Mouse (Mus musculus): Measurements from ENCODE around the gene Sf1. TPM values are rescaled to one million over a fixed set of nuclear protein-coding genes. Genes with fewer than 3 reads are reported as not detected.

Gene Sf1
- polyA plus RNA-seq, 1 experiment from 2014 or later = 81.4 TPM

GRCm38 (mm10) chr19:6399285-6400095 lies 36.0 kb downstream of the Sf1 start, which contains the start of gene Rasgrp2:
Rasgrp2 (plus strand) TSS chr19:6399340.
- Histone ChIP-seq H3K4me1 (ENCODE audit: control insufficient read depth, insufficient read depth, low read depth, low read length) (peaks cover 24% of the 10 kb centered on the region), H3K9me3 (ENCODE audit: control insufficient read depth, low read length) (no peaks in the 10 kb centered on the region), H3K36me3 (ENCODE audit: control insufficient read depth, insufficient read depth, low read length) (no peaks in the 10 kb centered on the region), H3K9ac (ENCODE audit: low read depth, low read length) (peak within 1 kb of the TSS; percentile 86), H3K27ac (ENCODE audit: low read depth, low read length) (peak within 1 kb of the TSS; percentile 87), H3K27me3 (replicated peaks; ENCODE audit: control insufficient read depth, insufficient read depth, low read length) (no peaks in the 10 kb centered on the region), H3K4me3 (ENCODE audit: low read length) (peak within 1 kb of the TSS; percentile 73), H3K4me2 (ENCODE audit: low read length) (peak within 1 kb of the TSS; percentile 99)
- 0 out of 2 replicates have a peak, but pooled peaks have one; percentile 18 for ATAC-seq
- WGBS = under 1% methylated on average over 68 of the region's 87 CpGs

DNA sequence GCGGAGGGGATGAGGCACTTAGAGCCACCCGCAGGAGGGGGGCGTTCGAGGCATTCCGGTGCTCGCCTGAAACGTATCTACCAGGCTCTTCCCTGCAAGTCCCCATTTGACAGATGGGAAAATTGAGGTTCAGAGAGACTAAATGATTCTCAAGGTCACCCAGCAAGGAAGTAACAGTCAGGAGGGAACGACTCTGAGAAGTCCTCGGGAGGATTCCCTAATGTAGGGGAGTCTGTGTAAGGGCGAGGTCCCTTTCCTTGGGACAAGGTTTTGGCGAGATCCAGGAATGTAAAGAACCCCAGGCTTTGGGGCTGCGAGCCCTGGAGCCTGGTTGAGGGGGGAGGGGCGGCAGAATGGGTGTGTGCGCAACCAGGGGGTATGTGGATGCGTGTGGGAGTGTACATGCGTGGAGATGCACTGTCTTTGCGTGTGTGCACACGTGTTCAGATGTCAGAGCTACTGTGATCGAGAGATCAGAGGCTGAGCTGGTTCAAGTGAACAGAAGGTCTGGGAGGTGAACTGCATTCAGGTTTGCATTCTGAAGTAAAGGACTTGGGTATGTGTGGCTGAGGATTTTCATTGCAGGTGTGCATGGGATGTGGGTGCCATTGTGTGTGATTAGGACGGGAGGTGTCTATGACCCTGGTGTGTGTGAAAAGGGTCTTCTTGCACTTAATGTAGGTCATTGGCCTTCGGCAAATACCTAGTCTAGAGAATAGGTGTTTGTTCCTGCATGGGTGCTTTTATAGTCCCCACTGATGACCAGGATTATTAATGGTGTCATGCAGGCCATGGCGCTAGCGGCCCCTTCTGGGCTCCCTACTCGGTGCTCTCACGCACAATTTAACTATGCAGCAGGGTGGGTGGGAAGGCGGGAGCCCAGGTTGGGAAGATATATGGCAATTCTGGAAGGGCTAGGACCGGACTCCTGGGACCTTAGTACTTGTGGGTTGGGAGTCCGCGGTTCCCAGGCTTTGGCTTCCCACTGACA lies 36.9 kb downstream of the Sf1 start:
- WGBS = 3% methylated on average over 29 of the region's 29 CpGs
- H3K27ac ChIP-seq (ENCODE audit: low read depth, low read length) = peak overlapping the region; percentile 87; the same call in 1 of the 2 replicates
- peaks cover 24% of the 10 kb centered on the region for H3K4me1 ChIP-seq (ENCODE audit: control insufficient read depth, insufficient read depth, low read depth, low read length)
- H3K36me3 ChIP-seq (ENCODE audit: control insufficient read depth, insufficient read depth, low read length) = 0 out of 2 replicates have a peak, but pooled peaks cover 2% of the 10 kb centered on the region
- H3K4me2 ChIP-seq (ENCODE audit: low read length) = peak overlapping the region; percentile 99
- no peaks in the 10 kb centered on the region for H3K9me3 ChIP-seq (ENCODE audit: control insufficient read depth, low read length)
- ATAC-seq = peak; percentile 21
- H3K4me3 ChIP-seq (ENCODE audit: low read length) = peak overlapping the region; percentile 73
- peak overlapping the region; percentile 86 for H3K9ac ChIP-seq (ENCODE audit: low read depth, low read length)
- no peaks in the 10 kb centered on the region for H3K27me3 ChIP-seq (replicated peaks; ENCODE audit: control insufficient read depth, insufficient read depth, low read length)

DNA sequence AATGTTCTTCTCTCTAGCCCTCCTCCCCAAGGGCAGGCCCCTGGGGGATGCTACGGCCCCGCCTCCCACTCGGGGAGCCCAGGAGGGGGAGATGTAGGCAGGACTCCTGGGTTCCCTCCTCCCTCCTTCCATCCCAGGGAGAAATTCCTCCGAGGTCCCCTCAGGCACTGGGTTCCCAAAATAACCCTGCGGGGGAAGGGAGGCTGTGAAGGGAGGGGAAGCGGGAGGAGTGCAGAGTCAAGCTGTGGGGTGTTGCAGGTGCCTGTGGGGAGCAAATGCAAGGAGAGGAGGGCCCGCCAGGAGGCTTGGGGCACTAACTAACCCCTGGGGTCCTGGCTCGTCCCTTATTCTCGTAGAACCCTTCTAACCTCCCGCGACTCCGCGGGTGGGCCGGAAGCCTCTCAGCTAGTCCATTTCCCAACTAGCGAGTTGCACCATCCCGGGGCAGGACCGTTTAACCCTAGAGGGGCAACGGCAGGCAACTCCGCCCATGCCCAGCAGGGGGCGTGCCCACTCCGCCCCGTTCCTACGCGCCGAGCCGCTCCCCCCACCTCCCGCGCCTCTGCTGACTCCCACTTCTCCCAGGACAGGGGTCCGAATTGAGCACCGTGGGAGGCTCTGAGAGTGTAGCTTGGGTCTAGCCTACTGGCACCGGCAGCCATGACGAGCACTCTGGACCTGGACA lies 37.8 kb downstream of the Sf1 start:
- no peaks in the 10 kb centered on the region for H3K9me3 ChIP-seq (ENCODE audit: control insufficient read depth, low read length)
- under 1% methylated on average over 32 of the region's 32 CpGs for WGBS
- no peaks in the 10 kb centered on the region for H3K27me3 ChIP-seq (replicated peaks; ENCODE audit: control insufficient read depth, insufficient read depth, low read length)
- 0 out of 2 replicates have a peak, but pooled peaks cover 3% of the 10 kb centered on the region for H3K36me3 ChIP-seq (ENCODE audit: control insufficient read depth, insufficient read depth, low read length)
- H3K9ac ChIP-seq (ENCODE audit: low read depth, low read length) = peak overlapping the region; percentile 86
- peaks cover 24% of the 10 kb centered on the region for H3K4me1 ChIP-seq (ENCODE audit: control insufficient read depth, insufficient read depth, low read depth, low read length)
- H3K27ac ChIP-seq (ENCODE audit: low read depth, low read length) = no peak overlapping the region
- peak overlapping the region; percentile 73 for H3K4me3 ChIP-seq (ENCODE audit: low read length)
- peak overlapping the region; percentile 99 for H3K4me2 ChIP-seq (ENCODE audit: low read length)
- no peak for ATAC-seq

DNA sequence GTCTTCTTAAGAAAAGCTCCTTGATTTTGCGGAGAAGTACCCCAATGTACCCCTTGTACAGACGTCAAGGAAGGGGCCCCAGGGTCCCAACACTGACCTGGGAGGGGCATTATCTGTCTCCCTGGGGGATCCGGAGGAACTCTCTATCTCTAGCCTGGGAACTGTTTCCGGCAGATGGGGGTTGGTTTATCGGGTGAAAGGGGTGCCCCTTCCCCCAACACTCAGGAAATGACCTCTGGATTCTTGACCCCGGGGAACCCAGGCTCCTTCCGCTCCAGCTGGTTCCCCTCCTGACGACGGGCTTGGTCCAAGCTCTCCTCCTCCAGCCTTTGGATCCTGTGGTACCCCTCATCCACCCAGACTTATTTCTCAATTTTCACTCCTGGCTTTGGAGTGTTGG lies 38.5 kb downstream of the Sf1 start:
- WGBS = 11% methylated on average over 9 of the region's 9 CpGs
- no peak for ATAC-seq
- H3K9me3 ChIP-seq (ENCODE audit: control insufficient read depth, low read length) = no peaks in the 10 kb centered on the region
- H3K27me3 ChIP-seq (replicated peaks; ENCODE audit: control insufficient read depth, insufficient read depth, low read length) = no peaks in the 10 kb centered on the region
- peak overlapping the region; percentile 73 for H3K4me3 ChIP-seq (ENCODE audit: low read length)
- peaks cover 24% of the 10 kb centered on the region for H3K4me1 ChIP-seq (ENCODE audit: control insufficient read depth, insufficient read depth, low read depth, low read length)
- H3K4me2 ChIP-seq (ENCODE audit: low read length) = peak overlapping the region; percentile 99
- no peak overlapping the region for H3K27ac ChIP-seq (ENCODE audit: low read depth, low read length)
- H3K36me3 ChIP-seq (ENCODE audit: control insufficient read depth, insufficient read depth, low read length) = 0 out of 2 replicates have a peak, but pooled peaks cover 3% of the 10 kb centered on the region
- H3K9ac ChIP-seq (ENCODE audit: low read depth, low read length) = peak overlapping the region; percentile 86

DNA sequence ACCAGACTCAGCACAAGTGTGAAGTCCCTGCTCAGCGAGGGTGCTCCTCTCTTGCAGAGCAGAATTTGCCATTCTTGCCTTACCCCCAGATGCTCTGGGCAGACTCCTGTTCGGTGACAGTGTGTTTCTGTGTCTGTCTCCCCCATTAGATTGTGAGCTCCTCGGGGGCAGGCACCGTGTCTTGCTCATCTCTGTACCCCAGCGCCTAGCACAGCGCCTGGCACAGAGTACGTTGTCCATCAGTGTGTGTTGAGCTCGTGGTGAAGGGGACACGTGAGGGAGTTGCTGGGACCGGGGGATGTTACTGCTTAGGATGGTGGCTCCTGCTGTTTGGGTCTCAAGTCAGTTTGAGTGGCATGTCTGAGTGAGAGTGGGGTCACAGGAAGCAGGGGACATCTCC lies 40.4 kb downstream of the Sf1 start:
- no peaks in the 10 kb centered on the region for H3K9me3 ChIP-seq (ENCODE audit: control insufficient read depth, low read length)
- 0 out of 2 replicates have a peak, but pooled peaks cover 3% of the 10 kb centered on the region for H3K36me3 ChIP-seq (ENCODE audit: control insufficient read depth, insufficient read depth, low read length)
- 73% methylated on average over 10 of the region's 10 CpGs for WGBS
- H3K4me1 ChIP-seq (ENCODE audit: control insufficient read depth, insufficient read depth, low read depth, low read length) = peaks cover 24% of the 10 kb centered on the region
- H3K27me3 ChIP-seq (replicated peaks; ENCODE audit: control insufficient read depth, insufficient read depth, low read length) = no peaks in the 10 kb centered on the region
- no peak overlapping the region for H3K9ac ChIP-seq (ENCODE audit: low read depth, low read length)
- no peak overlapping the region for H3K27ac ChIP-seq (ENCODE audit: low read depth, low read length)
- H3K4me3 ChIP-seq (ENCODE audit: low read length) = no peak overlapping the region
- no peak overlapping the region for H3K4me2 ChIP-seq (ENCODE audit: low read length)
- no peak for ATAC-seq

GRCm38 (mm10) chr19:6405433-6405832 lies 41.9 kb downstream of the Sf1 start:
- Histone ChIP-seq H3K9me3 (ENCODE audit: control insufficient read depth, low read length) (no peaks in the 10 kb centered on the region), H3K27me3 (replicated peaks; ENCODE audit: control insufficient read depth, insufficient read depth, low read length) (no peaks in the 10 kb centered on the region), H3K27ac (ENCODE audit: low read depth, low read length) (no peak overlapping the region), H3K4me3 (ENCODE audit: low read length) (no peak overlapping the region), H3K4me2 (ENCODE audit: low read length) (no peak overlapping the region), H3K36me3 (ENCODE audit: control insufficient read depth, insufficient read depth, low read length) (peaks cover 3% of the 10 kb centered on the region; the same call in 1 of the 2 replicates), H3K9ac (ENCODE audit: low read depth, low read length) (no peak overlapping the region), H3K4me1 (ENCODE audit: control insufficient read depth, insufficient read depth, low read depth, low read length) (peaks cover 19% of the 10 kb centered on the region)
- ATAC-seq = no peak
- WGBS = 63% methylated on average over 10 of the region's 10 CpGs

DNA sequence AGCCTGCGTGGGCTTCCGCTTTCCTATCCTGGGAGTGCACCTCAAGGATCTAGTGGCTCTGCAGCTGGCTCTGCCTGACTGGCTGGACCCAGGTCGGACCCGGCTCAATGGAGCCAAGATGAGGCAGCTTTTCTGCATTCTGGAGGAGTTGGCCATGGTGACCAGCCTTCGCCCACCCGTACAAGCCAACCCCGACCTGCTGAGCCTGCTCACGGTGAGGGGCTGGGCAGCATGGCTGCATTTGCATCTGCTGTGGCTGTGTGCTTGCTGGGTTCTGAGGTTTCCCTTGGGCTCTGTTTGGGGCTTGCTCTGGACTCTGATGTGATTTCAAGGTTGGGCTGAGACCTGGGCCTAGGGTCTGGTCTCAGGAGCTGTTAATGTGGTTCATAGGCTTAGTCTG lies 43.6 kb downstream of the Sf1 start:
- Histone ChIP-seq H3K4me3 (ENCODE audit: low read length) (no peak overlapping the region), H3K27me3 (replicated peaks; ENCODE audit: control insufficient read depth, insufficient read depth, low read length) (no peaks in the 10 kb centered on the region), H3K36me3 (ENCODE audit: control insufficient read depth, insufficient read depth, low read length) (peaks cover 3% of the 10 kb centered on the region; the same call in 1 of the 2 replicates), H3K4me1 (ENCODE audit: control insufficient read depth, insufficient read depth, low read depth, low read length) (peaks cover 2% of the 10 kb centered on the region; the same call in 1 of the 2 replicates), H3K27ac (ENCODE audit: low read depth, low read length) (no peak overlapping the region), H3K4me2 (ENCODE audit: low read length) (no peak overlapping the region), H3K9ac (ENCODE audit: low read depth, low read length) (no peak overlapping the region), H3K9me3 (ENCODE audit: control insufficient read depth, low read length) (no peaks in the 10 kb centered on the region)
- 66% methylated on average over 8 of the region's 8 CpGs for WGBS
- no peak for ATAC-seq

DNA sequence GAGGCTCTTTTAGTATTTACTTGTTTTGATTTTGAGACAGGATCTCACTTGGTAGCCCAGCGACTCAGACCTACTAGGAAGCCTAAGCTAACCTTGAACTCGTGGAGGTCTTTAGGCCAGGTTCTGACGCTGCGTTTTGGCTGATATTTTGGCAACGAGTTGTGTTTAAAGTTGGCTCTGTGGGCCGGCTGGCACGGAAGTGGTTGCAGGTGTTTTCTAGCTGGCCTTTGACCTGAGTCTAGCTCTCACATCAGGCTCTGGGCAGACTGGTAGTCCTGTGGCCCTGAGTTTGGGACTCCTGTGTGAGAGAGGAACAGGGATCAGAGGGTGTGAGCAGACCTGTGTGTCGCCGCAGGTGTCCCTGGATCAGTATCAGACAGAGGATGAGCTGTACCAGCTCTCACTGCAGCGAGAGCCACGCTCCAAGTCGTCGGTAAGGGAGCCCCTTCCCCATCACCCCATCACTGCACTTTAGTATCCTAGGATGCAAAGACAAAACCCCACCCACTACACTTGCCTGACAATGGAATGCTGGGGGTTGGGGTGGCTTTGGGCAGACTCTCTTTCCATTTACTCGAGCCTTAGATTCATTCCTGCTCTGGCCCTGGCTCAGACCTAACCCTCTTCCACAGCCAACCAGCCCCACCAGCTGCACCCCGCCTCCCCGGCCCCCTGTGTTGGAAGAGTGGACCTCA lies 44.5 kb downstream of the Sf1 start:
- H3K36me3 ChIP-seq (ENCODE audit: control insufficient read depth, insufficient read depth, low read length) = peaks cover 3% of the 10 kb centered on the region; the same call in 1 of the 2 replicates
- no peaks in the 10 kb centered on the region for H3K9me3 ChIP-seq (ENCODE audit: control insufficient read depth, low read length)
- H3K4me3 ChIP-seq (ENCODE audit: low read length) = no peak overlapping the region
- no peak overlapping the region for H3K9ac ChIP-seq (ENCODE audit: low read depth, low read length)
- ATAC-seq = no peak
- no peak overlapping the region for H3K4me2 ChIP-seq (ENCODE audit: low read length)
- no peaks in the 10 kb centered on the region for H3K27me3 ChIP-seq (replicated peaks; ENCODE audit: control insufficient read depth, insufficient read depth, low read length)
- 42% methylated on average over 16 of the region's 16 CpGs for WGBS
- H3K27ac ChIP-seq (ENCODE audit: low read depth, low read length) = no peak overlapping the region
- no peaks in the 10 kb centered on the region for H3K4me1 ChIP-seq (ENCODE audit: control insufficient read depth, insufficient read depth, low read depth, low read length)
